Mouse (Mus musculus): ENCODE data around the gene Usp35.

GRCm38 (mm10) chr7:97380500-97381123 is 48.8 kb upstream of the Usp35 start:
- TF ChIP-seq POLR2A (IDR thresholded peaks at IDR 0.05; ENCODE audit: control insufficient read depth, low read depth, low read length) (no peak), CTCF (IDR thresholded peaks at IDR 0.05; ENCODE audit: control insufficient read depth, insufficient read depth, insufficient replicate concordance, low read depth, low read length) (no peak)

Measured in testis, adult 2 months (tissue).